Mouse (Mus musculus): ENCODE data around the gene Ubd.
A peak's percentile ranks its signal among the peaks of the same experiment; 100 is the strongest.
"Not testable (repeated sequence)": the region's sequence is repeated elsewhere in the genome, so short reads cannot be mapped to it uniquely, and the experiment has no call there.

Ubd gene

DNA sequence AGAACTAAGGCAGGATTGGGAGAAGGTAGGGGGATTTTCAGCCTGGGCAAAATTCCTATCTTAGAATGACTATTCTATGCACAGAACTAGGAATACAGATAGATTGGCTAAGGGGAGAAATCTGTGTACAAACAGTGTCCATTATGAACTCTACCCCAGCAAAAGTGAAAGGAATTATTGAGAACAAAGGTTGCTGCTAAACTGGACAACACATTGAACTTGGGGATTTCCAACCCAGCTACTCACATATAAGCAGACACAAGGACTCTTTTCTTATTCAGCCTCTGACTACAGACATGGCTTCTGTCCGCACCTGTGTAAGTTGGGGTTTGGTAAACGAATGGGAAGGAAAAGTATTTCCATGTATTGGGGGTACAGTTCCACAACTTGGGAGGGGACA lies at the start of gene Ubd:
TSS of gene Ubd (plus strand) at position 237 of the 400 bp plus-strand sequence.
- DNase-seq: no peak

DNA sequence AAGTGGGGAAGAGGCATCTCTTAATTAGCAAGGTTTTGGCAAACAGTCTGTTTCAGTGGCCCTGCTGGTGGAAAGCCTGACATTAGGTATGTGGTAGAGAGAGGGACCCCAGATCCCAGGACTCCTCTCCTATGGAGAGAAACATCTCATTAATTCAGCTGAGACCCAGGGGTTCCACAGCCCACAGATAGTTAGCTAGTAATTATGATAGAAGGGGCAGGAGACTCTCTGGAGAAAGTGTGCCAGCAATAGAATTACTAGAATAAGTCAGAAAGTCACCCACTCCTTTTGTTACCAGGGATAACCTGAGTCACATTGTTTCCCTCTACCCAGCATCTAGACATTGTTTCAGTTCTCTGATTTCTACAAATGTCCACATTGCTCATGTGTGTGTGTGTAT lies 32.3 kb upstream of the Ubd start, which contains the start of gene Olfr93:
TSS of gene Olfr93 (minus strand) at position 101 of the 400 bp plus-strand sequence.
- no peak for DNase-seq

DNA sequence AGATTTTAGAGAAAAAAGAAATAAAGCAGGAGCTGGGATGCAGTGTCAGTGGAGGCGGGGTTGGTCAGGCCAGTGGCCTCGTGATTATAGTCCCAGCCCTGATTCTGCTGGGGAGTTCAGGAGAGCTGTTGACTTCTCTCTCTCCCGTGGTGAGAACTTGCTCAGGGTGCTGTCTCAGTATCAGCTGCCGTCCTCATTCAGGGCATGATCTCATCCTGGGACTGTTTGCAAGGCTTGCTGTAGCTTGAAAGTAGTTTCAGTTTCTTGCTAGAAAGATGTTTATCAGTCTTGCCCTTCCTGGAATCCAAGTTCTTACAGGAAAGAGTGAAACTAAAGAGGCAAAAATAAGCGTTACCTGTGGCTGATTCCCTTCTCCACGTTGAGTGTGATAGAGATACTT lies 8.2 kb upstream of the Ubd start:
- no peak for DNase-seq

DNA sequence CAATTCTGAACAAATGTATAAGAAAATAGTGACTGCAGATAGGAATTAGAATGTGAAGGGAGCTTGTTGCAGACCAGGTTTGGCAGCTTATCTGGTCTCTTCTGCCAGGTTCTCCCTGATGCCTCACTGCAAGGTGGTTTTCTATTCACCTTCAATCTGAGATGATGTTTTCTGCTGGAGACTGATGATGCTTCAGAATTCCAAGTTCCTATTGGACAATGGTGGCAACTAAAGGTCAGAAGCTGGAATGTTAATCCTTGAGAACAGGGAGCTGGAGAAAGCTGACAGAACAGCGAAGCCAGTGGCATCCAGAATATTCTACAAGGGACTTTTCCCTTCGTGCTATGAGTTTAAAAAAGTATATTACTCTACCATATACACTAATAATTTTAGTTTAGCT lies 3.0 kb upstream of the Ubd start:
- peak in 1 of 2 experiments; percentile 38 for DNase-seq

DNA sequence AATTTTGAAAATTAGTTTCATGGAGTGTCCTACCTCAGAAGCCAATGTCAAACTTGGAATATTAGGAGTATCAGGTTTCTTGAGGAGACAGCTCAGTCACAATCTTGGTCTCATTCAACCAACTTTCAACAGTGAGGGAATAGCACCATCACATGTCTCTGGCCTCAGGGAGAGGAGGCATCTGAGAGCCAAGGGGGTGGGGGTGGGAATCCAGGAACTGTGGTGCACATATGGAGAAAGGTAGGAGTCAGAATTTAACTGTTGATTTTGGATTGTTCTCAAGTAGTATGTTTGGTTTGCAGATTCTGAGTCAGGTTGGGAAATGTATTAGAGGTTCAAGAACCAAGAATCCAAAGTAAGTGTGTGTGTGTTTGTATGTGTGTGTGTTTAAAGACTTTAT lies 660 bp upstream of the Ubd start:
- no peak for DNase-seq

DNA sequence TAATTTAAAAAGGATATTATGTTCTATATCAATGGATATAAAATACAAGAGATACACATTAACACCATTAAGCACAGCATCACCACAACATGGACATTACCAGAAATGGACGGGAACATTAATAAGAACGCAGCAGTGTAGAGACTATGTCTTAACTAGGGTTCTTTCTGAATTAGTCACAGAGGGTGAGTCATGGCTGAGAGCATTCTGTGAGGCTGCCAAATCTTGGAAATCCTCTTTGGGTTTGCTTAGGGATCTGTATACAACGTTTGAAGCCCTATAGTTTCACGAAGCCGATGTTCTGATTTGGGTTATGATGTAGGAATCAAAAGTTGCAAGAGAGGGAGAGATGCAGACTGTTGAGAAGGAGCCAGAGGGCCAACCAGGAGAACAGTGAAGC lies 1.1 kb downstream of the Ubd start:
- DNase-seq: no peak

DNA sequence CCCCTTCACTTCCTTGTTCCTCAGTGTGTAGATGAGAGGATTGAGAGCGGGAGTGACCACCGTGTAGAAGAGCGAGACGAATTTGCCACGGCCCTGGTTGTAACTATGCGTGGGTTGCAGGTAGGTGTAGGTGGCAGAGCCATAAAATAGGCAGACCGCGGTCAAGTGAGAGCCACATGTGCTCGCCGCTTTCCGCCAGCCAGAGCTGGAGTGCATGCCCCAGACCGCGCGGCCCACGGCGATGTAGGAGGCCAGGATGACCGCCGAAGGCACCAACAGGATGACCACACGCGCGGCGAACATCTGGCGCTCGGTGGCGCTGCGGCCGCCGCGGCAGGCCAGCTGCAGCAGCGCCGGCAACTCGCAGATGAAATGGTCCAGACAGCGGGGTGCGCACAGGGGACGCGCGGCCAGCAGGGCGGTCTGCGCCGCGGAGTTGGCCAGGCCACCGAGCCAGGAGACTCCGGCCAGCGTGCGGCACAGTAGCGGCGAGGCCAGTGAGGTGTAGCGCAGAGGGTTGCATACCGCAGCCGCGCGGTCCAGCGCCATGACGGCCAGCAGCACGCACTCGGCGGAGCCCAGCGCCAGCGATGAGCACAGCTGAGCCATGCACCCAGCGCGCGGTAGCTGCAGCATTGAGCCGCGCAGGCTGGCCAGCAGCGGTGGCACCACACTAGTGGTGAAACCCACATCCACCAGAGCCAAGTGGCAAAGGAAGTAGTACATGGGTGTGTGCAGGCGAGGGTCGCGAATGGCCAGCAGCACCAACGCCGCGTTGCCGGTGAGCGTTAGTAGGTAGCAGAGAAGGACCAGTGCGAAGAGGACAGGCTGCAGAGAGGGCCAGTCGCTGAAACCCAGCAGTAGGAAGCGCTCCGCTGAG lies 3.4 kb downstream of the Ubd start:
- peak in 1 of 2 experiments; percentile 37 for DNase-seq

GRCm38 (mm10) chr17:37200894-37201293 lies 7.2 kb downstream of the Ubd start, which contains the start of gene Olfr94:
Gene Olfr94, minus strand, starts transcription at chr17:37200994.
- DNase-seq: no peak

GRCm38 (mm10) chr17:37203206-37203916 lies 9.7 kb downstream of the Ubd start:
- DNase-seq: peak; percentile 51 to 79

DNA sequence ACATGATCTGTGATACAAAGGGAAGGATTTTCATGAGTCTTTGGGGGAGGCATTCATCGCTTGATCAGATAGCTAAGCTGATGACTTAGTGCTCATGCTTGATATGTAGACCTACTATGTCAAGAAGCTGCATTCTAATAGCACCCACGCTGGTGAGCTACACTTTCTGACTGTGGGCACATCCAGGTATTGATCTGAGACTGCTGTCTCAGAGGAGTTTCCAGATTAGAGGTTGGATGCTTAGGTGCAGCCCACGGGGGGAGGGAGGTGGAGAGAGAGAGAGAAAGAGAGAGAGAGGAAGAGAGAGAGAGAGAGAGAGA lies 10.2 kb downstream of the Ubd start:
- no peak for DNase-seq

DNA sequence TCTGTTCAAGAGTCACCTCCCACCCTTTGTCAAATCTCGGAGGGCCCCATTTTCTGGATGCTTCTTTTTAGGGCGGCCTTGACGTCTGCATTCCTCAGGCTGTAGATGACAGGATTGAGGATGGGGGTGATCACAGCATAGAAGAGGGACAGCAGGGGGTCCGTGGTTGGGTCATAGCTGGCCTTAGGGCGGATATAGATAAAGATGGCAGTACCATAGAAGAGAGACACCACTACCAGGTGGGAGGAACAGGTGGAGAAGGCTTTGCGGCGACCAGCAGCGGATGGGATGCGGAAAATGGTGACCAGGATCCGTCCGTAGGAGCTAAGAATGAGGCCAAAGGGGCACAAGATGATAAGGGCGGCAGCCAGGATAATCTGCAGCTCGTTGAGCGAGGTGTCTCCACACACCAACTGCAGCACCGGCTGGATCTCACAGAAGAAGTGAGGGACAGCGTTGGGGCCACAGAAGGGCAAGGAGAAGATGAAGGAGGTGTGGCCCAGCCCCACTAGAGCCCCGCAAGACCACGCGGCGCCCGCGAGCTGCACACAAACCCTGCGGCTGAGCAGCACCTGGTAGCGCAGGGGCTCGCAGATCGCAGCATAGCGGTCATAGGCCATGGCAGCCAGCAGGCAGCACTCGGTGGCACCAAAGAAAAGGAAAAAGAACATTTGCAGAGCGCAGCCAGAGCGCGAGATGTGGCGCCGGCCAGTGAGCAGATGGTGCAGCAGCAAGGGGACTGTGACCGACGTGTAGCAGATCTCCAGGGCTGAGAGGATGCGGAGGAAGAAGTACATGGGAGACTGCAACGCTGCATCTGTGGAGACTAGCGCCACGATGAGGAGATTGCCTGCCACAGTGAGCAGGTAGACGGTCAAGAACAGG lies 17.4 kb downstream of the Ubd start:
- DNase-seq: no peak

DNA sequence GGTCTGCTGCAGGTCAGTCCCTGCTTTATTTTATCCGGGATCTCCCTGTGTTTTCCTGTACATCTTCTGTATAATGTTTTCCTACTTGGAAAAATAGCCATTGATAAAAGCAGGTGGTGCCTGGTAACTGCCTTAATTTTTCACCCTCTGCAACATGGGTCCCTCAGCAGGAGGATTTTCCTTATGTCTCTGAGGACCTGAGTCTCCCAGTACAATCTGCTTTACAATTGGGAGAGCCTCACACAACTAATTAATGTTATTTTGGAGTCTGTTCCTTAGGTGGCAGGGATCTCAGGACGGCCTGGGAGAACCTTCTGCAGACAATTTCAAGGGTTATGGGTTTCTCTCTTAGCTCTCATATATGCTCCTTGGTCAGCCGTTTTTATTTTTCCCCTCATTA lies 19.3 kb downstream of the Ubd start, which contains the start of gene Olfr95:
TSS of gene Olfr95 (minus strand) at position 101 of the 400 bp plus-strand sequence.
- DNase-seq: no peak

- no peak for DNase-seq
Observed at GRCm38 (mm10) chr17:37218486-37218885, 24.8 kb downstream of the Ubd start.

DNA sequence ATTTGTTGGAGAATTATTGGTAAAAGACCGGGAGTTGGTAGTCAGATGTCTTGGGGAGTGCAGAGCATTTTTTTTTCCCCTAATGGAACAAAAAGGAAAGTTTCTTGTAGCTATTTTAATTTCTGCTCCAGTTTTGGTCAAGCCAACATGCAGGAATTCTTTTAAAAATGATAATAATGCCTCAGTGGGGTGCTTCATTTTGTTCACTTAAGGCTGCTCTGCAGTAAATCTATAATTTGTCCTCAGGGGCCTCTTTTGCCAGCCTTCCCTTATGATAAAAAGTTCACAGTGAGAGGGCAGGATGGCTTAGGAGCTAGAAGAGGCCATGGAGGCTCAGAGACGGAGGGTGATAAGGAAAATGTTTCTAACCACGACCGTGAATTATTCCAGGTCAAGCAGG lies 26.2 kb downstream of the Ubd start, which contains the start of gene Olfr96:
TSS of gene Olfr96 (plus strand) at position 301 of the 400 bp plus-strand sequence.
- no peak for DNase-seq

GRCm38 (mm10) chr17:37221879-37222278 lies 28.2 kb downstream of the Ubd start:
- no peak for DNase-seq

GRCm38 (mm10) chr17:37237230-37237629 lies 43.5 kb downstream of the Ubd start, which contains the start of gene Olfr97:
Gene Olfr97, minus strand, starts transcription at chr17:37237330.
- not testable (repeated sequence) for DNase-seq

- no peak for DNase-seq
Observed at GRCm38 (mm10) chr17:37242198-37242597, 48.5 kb downstream of the Ubd start.
